Mouse (Mus musculus): ENCODE data around the gene L3mbtl1. TPM values are rescaled to one million over a fixed set of nuclear protein-coding genes. Genes with fewer than 3 reads are reported as not detected.

Gene L3mbtl1
- polyA plus RNA-seq, 1 experiment = 5.2 TPM

DNA sequence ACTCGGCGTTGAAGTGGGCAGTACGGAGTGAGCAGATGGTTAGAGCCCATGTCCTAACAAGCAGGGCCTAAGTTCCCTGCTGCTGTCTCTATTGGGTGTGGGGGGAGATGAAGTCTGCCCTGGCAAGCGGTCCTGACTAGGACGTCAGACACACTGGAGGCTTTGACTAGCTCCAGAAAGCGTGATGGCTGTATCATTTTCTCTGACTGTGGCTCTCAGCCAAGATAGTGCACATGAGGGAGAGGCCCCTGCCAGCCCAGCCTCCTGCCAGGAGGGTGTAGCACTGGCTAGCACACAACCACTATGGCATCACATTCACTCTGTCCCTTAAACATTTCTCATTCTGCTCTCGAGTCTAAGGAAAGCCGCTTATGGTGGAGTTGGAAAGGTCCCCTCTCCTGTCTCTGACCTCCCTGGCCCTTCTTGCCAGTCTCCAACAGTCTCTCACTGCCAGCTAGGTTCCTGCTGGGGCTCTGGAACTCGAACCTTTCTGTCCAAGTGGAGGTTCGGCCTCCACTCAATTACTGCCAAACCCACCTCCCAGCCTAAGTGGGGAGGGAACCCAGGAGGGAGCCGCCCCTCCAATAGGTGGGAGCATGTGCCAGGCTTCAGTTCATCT lies 32.0 kb downstream of the L3mbtl1 start:
- peak; percentile 88 for DNase-seq (ENCODE audit: low read depth)
- TF ChIP-seq POLR2A (IDR thresholded peaks at IDR 0.05; ENCODE audit: borderline replicate concordance, extremely low read depth, insufficient read depth, insufficient read length, poor library complexity, severe bottlenecking) = no peak
- TF ChIP-seq CTCF (IDR thresholded peaks at IDR 0.05; ENCODE audit: borderline replicate concordance, extremely low read depth, insufficient read depth, insufficient read length) = no peak

DNA sequence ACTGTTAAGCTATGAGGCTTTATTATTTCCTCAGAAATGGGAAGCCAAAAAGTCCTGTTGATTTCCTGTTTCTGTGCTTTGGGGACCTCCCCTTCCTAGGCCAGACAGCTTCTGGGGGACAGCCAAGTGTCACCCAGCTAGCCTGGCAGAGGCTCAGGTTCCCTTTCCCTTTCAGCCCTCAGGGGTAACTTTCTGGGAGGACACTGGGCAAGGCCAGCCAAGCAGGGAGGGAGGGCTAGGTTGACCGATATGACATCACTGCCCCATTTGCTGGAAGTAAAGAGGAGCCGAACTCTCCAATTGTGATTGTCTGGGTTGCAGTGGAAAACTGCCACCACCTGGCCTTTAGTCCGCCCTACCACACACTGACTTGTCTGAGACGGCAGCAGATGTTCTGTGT lies 32.7 kb downstream of the L3mbtl1 start:
- TF ChIP-seq CTCF (IDR thresholded peaks at IDR 0.05; ENCODE audit: borderline replicate concordance, extremely low read depth, insufficient read depth, insufficient read length) (no peak), POLR2A (IDR thresholded peaks at IDR 0.05; ENCODE audit: borderline replicate concordance, extremely low read depth, insufficient read depth, insufficient read length, poor library complexity, severe bottlenecking) (no peak)
- DNase-seq (ENCODE audit: low read depth) = peak; percentile 49

GRCm38 (mm10) chr2:162984381-162984780 lies 41.1 kb downstream of the L3mbtl1 start:
- TF ChIP-seq POLR2A (IDR thresholded peaks at IDR 0.05; ENCODE audit: borderline replicate concordance, extremely low read depth, insufficient read depth, insufficient read length, poor library complexity, severe bottlenecking) (no peak), CTCF (IDR thresholded peaks at IDR 0.05; ENCODE audit: borderline replicate concordance, extremely low read depth, insufficient read depth, insufficient read length) (no peak)
- no peak for DNase-seq (ENCODE audit: low read depth)

DNA sequence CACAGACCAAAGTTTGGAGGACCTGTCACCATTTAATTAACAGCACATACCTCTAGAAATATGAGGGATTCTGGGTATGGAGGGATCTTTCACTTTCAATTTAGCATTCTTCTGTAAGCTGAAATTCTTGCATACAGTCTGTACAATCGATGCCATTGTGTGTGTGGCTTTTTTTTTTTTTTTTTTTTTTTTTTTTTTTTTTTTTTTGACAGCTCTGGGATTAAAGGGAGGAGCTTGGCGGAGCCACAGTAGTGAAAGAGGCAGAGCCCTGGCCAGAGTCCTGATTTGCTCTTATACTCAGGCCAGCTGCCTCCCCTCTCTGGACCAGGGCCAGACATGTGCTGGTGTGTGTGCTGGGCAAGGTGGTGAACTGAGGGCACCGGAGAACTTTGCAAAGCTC lies 42.7 kb downstream of the L3mbtl1 start:
- peak; percentile 83 for DNase-seq (ENCODE audit: low read depth)
- TF ChIP-seq CTCF (IDR thresholded peaks at IDR 0.05; ENCODE audit: borderline replicate concordance, extremely low read depth, insufficient read depth, insufficient read length) (no peak), POLR2A (IDR thresholded peaks at IDR 0.05; ENCODE audit: borderline replicate concordance, extremely low read depth, insufficient read depth, insufficient read length, poor library complexity, severe bottlenecking) (no peak)

- DNase-seq (ENCODE audit: low read depth) = no peak
- TF ChIP-seq CTCF (IDR thresholded peaks at IDR 0.05; ENCODE audit: borderline replicate concordance, extremely low read depth, insufficient read depth, insufficient read length) (no peak), POLR2A (IDR thresholded peaks at IDR 0.05; ENCODE audit: borderline replicate concordance, extremely low read depth, insufficient read depth, insufficient read length, poor library complexity, severe bottlenecking) (no peak)
Observed at GRCm38 (mm10) chr2:162986764-162987163, 43.5 kb downstream of the L3mbtl1 start.

GRCm38 (mm10) chr2:162987218-162987617 lies 43.9 kb downstream of the L3mbtl1 start, which contains the start of gene Sgk2:
Gene Sgk2, plus strand, starts transcription at chr2:162987330.
- DNase-seq (ENCODE audit: low read depth) = no peak
- no peak for TF ChIP-seq CTCF (IDR thresholded peaks at IDR 0.05; ENCODE audit: borderline replicate concordance, extremely low read depth, insufficient read depth, insufficient read length)

GRCm38 (mm10) chr2:162988235-162988634 lies 45.0 kb downstream of the L3mbtl1 start:
- no peak for DNase-seq (ENCODE audit: low read depth)

DNA sequence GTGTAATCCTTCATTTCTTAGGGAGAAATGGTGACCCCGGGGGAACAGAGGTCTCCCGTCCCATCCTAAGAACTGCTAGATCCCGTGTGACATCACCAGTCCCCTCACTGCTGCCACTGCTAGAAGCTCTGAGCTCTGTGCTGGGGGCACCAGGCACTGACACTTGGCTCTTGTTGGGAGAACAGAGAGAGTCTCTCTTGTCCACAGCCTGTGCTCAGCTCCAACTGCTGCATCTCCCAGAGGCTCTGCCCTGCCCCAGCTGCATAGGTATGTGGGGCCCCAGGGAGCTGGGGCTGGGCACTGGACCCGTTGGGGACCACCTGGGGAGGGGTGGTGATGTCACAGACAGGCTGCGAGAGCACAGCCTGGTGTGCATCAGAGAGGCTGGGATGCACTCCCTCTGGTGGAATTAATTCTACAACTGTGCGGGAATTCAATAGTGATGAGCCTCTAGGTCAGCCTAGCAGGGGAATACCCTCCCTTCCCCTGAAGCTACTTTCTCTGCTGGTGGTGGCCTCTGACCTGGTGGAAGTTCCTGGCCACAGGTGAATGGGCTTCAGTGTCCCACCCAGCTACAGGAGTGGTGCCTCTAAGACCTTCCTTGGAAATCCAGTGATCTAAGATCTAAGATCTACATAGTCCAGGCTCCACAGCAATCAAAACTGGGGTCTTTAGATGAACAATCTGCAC lies 48.3 kb downstream of the L3mbtl1 start:
- TF ChIP-seq POLR2A (IDR thresholded peaks at IDR 0.05; ENCODE audit: borderline replicate concordance, extremely low read depth, insufficient read depth, insufficient read length, poor library complexity, severe bottlenecking) = no peak
- TF ChIP-seq CTCF (IDR thresholded peaks at IDR 0.05; ENCODE audit: borderline replicate concordance, extremely low read depth, insufficient read depth, insufficient read length) = no peak
- DNase-seq (ENCODE audit: low read depth) = no peak

More at GRCm38 (mm10) chr2:162988235-162988634, 45.0 kb downstream of the L3mbtl1 start:
- TF ChIP-seq POLR2A (IDR thresholded peaks at IDR 0.05; ENCODE audit: borderline replicate concordance, extremely low read depth, insufficient read depth, insufficient read length, poor library complexity, severe bottlenecking) (no peak), CTCF (IDR thresholded peaks at IDR 0.05; ENCODE audit: borderline replicate concordance, extremely low read depth, insufficient read depth, insufficient read length) (no peak)

DNA sequence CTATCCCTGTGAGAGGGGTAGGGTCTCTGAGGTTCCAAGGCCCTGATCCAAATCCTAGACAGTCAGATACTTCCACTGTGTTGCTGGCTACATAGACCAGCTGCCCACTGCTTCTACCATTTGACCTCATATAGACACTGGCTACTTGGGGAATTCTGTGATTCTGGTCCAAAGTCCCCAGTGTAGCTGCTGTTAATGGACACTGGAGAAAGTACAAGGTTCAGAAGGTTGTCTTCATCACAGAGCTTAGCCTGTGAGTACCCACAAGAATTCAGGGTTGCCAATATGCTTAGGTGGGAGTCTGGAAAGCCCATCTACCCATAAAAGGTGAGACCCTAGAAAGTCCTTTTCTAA lies 48.8 kb downstream of the L3mbtl1 start:
- TF ChIP-seq POLR2A (IDR thresholded peaks at IDR 0.05; ENCODE audit: borderline replicate concordance, extremely low read depth, insufficient read depth, insufficient read length, poor library complexity, severe bottlenecking) = no peak
- no peak for TF ChIP-seq CTCF (IDR thresholded peaks at IDR 0.05; ENCODE audit: borderline replicate concordance, extremely low read depth, insufficient read depth, insufficient read length)
- no peak for DNase-seq (ENCODE audit: low read depth)

- no peak for TF ChIP-seq CTCF (IDR thresholded peaks at IDR 0.05; ENCODE audit: borderline replicate concordance, extremely low read depth, insufficient read depth, insufficient read length)
- no peak for TF ChIP-seq POLR2A (IDR thresholded peaks at IDR 0.05; ENCODE audit: borderline replicate concordance, extremely low read depth, insufficient read depth, insufficient read length, poor library complexity, severe bottlenecking)
- DNase-seq (ENCODE audit: low read depth) = no peak
Observed at GRCm38 (mm10) chr2:162993881-162994616, 50.8 kb downstream of the L3mbtl1 start.

DNA sequence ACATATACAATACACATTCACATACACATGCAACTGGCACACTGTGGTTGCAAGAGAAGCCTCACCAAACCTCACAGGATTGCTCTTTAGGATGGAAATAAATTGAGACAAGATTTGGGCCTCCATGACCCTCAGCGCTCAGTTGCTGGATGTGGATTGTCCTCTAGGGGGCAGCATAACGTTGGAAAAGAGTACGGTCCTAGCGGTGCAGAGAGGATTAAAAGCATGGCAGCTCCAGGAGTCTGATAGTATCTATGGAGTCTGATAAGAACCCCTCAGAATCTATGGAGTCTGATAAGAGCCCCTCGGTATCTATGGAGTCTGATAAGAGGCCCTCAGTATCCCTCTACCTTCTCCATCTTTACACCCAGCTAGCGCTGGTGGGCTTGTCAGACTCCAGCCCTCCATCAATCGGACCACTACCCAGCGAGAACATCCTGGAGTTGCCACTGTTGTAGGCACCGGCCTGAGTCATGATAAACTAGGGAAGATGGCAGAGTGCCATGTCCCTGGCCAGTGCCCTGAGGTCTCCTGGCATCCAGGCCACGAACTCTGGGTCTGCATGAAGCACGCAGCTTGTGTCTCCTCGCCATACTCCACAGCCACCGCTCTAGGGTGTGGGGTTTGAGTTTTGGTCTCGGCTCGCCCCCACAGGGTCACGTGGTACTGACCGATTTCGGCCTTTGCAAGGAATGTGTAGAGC lies 55.4 kb downstream of the L3mbtl1 start:
- TF ChIP-seq POLR2A (IDR thresholded peaks at IDR 0.05; ENCODE audit: borderline replicate concordance, extremely low read depth, insufficient read depth, insufficient read length, poor library complexity, severe bottlenecking) = no peak
- peak; percentile 88 for TF ChIP-seq CTCF (IDR thresholded peaks at IDR 0.05; ENCODE audit: borderline replicate concordance, extremely low read depth, insufficient read depth, insufficient read length)
- peak; percentile 77 for DNase-seq (ENCODE audit: low read depth)
